Mouse (Mus musculus): Measurements from ENCODE around the gene Acvr1. TPM values are rescaled to one million over a fixed set of nuclear protein-coding genes. Genes with fewer than 3 reads are reported as not detected.

Gene Acvr1
- polyA plus RNA-seq, 1 experiment from 2014 or later: 2.7 TPM

Other genes with a start within 250 kb of the Acvr1 start
- 0.09 TPM in 1 of 2 replicates, not detected in the other for gene Acvr1c, start 209.3 kb downstream of the Acvr1 start, polyA plus RNA-seq (2015; fragmentation: Nextera tagmentation; extraction: Ambion mirVana)
- gene Gm17409, start 97.0 kb downstream of the Acvr1 start, polyA plus RNA-seq (2015; fragmentation: Nextera tagmentation; extraction: Ambion mirVana): not detected in 2 replicates
- gene Upp2, start 141 bp upstream of the Acvr1 start, polyA plus RNA-seq (2015; fragmentation: Nextera tagmentation; extraction: Ambion mirVana): 1.4 and 1.6 TPM in 2 replicates